Mouse (Mus musculus) brain, embryonic 14.5 days (tissue): ENCODE results near the gene Abcc9.
A peak's percentile ranks its signal among the peaks of the same experiment; 100 is the strongest.

ENCODE experiments used
- CTCF ChIP-seq: fragments of 200-500 bp; IDR thresholded peaks from 2 replicates; pipeline ENCODE4 v1.5.1; 2012; ENCODE audit warnings: inconsistent platforms, mild to moderate bottlenecking, moderate library complexity, borderline replicate concordance; ENCODE audit not compliant: insufficient read depth, insufficient read length; ENCODE audit errors: extremely low read depth
- POLR2A ChIP-seq: fragments of 200-500 bp; IDR thresholded peaks from 2 replicates; pipeline ENCODE4 v1.6.1; 2012; ENCODE audit warnings: mild to moderate bottlenecking, inconsistent platforms, borderline replicate concordance; ENCODE audit not compliant: poor library complexity, insufficient read depth, insufficient read length, severe bottlenecking; ENCODE audit errors: extremely low read depth

DNA sequence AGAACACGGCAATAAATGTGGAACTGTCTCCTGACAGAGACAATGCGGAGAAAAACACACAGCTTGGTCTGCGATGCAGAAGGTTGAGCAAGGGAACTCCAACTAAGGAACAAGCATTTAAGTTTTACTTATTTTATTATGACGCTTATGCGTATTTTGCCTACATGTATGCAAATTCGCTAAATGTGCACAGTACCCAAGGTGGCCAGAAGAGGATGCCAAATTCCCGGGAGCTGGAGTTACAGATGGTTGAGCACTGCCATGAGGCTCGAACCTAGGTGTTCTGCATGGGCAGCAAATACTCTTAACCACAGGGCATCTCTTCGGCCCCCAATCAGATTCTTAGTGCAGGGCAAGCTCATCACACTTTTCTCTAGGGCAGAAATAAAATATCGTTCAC is 144.0 kb downstream of the Abcc9 start:
- TF ChIP-seq POLR2A (no peak), CTCF (peak; percentile 45; the same call in 1 of the 2 replicates)
